Mouse (Mus musculus): ENCODE results near the gene Slc6a11.
A peak's percentile ranks its signal among the peaks of the same experiment; 100 is the strongest.

The Slc6a11 gene

DNA sequence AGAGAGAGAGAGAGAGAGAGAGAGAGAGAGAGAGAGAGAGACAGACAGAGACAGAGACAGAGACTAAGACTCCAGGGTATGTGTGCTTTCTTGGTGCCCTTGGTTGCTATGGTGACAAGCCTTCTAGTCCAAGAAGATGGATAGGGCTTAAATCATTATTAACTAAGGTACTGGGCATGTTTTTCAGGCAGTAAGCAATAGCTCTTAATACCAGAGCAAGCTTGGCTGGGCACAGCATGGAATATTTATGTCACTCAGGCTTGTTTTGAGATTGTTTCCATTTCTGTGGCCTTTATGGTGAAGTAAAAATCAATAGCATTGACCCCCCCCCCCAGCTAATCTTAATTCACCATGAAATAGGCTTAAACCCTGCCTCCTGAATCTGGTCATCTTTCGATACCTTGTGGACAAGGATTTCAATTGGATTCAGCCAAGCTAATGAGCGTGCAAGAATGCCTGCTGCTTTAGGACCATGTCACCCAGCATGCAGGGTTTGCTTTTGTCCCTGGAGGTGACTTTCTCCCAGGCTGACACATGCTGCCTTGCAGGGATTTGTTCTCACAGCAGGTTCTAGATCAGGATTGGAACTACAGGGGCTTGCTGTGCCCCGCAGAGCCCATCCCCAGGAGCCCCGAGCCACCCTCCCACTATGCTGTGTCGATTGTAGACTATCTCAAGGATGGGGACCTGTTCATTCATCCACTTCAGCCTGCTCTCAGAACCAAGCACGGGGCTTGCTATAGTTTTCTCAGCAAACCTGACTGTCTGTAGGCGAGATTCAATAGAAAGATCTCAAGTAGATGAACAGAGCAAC lies 51.5 kb downstream of the Slc6a11 start:
- no peak for DNase-seq

DNA sequence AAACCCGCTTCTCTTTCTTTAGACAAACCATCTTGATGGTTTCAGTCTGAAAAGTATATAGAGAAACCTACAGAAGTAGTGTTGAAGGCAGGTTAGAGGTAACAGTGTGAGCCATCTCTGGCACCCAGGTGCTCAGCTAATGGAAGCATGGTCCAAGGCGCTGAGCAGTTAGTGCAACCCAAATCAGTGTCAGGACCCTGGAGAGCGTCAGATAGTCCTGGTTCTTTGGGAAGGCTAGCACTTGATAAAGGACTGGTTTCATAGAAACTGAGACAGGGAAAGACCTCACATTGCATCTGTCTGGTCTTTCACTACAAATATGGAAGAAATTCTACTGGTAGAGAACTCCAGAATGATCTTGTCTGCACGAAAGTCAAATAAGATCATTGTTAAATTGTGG lies 56.1 kb downstream of the Slc6a11 start:
- DNase-seq: peak; percentile 70 to 75

DNA sequence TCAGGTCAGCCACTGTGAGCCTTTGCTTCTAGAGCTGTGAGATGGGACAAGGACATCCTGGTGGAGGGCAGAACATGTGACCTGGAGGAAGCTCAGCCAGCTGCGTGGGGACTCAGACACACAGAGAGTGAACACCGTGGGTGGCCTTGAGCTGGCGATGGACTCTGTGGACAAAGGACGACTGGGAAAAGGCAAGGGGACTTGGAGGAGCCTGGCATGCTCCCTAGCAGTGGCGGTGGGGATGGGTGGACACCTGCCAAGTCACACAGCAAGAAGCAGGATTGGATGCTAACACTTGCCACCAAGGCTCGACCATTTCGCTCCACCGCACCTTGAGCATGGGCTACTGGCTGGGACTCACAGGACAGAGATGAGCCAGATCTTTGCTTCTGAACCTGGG lies 57.8 kb downstream of the Slc6a11 start:
- DNase-seq: no peak

DNA sequence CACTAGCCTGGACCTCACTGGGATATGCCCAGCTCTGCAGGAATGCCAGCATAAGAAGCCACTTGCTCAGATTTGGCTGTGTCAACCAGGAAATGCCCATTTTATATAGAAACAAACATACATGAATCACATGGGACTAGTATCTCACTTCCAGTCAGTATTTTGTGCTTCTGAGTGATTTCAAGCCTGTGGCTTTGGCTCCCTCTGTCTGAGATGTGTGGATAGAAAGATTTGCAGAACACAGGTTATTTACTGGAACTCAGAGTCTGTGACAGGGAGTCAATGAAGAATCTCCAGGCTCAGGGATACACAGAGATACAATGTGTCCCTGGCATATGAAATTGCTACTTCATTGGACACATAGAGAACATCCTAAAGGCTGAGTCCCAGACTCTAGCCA lies 65.0 kb downstream of the Slc6a11 start:
- no peak for DNase-seq

DNA sequence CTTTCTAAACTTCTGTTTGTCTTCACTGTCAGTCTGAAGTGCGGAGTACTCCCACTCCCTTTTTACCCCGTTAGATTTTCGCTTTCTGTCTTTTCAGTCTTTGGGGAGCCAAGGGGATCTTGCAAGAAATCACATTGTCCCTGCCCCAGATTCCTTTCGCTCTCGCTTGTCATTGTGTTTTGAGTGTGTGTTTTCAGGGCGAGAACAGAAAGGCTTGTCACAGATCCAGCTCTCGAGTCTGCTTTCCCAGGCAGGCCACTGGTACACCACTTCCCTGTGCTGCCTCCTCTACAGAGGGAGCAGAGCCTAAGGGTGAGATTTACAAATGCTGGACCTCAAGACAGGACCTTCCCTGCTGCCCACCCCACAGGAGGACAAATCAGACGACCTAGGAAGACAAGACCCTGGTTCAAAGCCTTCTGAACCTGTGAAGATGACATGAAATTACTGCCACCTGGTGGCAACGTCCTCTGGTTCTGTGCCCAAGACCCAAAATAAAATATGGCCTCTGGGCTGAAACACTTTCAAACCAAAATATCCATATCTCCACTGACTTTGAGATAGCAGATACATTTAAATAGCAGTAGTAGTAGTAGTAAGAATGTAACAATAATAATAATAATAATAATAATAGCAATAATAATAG lies 68.3 kb downstream of the Slc6a11 start:
- peak; percentile 14 to 32 for DNase-seq

DNA sequence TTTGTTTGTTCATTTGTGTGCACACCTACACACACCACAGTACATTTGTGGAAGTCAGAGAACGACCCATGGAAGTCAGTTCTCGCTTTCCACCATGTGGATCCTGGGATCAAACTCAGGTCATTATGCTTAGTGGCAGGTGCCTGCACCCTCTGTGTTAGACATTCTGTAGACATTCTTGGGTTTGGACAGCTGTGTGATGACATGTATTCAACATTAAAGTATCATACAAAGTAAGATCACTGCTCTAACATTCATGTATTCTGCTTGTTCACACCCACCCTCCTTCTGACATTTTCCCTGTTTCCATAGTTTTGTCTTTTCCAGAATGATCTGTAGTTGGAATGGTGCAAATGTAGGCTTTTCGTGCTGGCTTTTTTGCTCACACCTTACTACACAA lies 73.5 kb downstream of the Slc6a11 start:
- no peak for DNase-seq

DNA sequence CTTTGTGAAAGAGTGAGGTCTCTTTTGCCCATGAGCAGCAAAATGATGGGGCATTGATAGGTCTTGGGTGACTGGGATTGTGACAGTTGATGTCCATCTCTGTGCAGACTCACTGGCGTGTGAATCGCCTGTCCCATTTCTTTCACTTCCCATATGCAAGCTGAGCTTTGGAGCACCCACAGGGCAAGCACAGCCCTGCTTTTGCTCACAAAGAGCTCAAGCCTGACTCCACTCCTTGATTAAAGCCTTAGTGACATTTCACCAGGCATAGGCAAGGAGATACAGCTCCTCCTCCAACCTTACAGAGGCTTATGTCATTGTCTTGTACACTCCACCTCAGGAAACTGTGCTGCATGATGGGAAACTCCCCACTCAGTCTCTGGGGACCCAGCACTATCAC lies 77.3 kb downstream of the Slc6a11 start:
- no peak for DNase-seq

DNA sequence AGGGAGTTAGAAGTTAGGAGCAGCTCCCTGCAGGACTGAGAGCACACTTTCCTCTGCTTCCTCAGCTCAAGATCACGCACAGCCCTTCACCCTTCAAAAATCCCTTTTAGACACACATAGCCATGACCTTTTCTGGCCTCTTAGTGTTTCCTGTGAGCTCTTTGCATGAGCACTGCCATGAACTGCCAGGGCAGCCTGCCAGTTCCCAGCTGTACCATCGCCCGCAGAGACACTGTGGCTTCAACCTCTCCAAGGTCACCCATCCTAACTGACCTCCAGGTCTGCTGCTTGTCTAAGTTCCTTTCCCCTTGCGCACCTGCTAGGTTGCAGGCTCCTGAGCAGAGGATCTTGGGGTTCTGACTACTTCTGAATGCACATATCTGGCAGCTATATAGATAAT lies 83.4 kb downstream of the Slc6a11 start:
- no peak for DNase-seq

DNA sequence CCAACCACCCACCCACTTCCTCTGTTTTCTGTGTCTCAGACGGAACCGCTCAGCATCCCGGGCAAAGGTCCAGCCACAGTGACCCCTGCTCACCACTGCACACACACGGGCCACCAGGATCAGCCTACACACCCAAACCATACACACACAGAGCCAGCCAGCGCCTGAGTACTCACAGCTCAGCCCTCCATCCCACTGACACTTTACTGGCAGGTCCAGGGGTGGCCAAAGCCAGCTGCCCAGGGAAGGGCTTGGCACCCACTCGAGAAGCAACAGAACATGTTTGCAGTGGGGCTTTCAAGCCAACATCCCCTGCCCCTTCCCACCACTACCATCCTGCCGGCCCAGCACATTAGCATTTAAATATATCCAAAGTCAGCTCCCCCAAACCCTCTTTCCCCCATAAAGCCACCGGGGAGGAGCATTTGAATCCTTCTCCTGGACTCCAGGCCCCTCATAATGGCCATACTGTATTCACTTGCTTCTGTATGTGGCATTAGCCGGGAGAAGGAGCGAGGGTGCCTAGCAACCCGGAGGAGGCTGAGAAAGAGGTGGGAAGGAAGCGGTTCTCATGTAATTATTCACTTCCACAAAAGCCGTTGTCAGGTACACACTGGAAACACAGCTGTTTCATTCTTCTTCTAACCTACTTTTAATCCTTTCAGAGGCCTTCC lies 85.8 kb downstream of the Slc6a11 start:
- no peak for DNase-seq

DNA sequence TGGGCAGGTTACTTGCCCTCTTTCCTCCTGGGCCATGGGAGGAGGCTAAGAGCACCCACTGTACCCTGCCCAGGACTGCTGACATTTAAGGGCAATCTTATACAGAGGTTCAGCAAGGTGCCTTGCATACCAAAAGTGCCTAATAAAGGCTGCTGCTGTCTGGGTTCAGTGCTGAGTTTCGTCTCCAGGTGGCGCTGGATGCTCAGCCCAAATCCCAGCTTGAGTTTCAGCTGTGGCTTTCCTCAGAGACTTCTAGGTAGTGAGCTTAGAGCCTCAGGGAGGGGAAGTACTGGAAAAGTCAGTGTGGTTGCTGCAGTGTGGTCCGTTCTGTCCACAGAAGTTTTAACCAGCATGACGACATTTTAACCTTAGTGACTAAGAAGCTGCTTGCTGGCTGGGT lies 93.4 kb downstream of the Slc6a11 start:
- peak; percentile 29 to 34 for DNase-seq

DNA sequence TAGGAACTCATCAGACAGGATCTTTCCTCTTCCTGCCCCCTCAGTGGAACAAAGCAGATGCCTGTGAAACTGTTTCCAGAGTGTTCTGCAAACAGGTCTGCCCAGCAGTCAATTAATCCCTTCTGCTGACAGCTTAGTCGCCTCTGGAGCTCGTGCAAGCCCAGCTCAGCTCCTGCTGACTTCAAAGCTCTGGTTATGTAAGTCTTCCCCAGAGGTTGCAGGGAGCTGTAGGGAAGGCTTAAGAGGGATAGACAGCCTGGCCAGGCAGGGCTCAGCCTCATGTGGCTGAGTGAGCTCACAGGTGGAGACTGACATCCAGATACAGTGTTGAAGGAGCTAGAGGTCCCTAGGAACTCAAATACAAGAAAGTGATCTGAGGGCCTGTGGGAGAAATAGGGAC lies 96.3 kb downstream of the Slc6a11 start:
- DNase-seq: no peak

DNA sequence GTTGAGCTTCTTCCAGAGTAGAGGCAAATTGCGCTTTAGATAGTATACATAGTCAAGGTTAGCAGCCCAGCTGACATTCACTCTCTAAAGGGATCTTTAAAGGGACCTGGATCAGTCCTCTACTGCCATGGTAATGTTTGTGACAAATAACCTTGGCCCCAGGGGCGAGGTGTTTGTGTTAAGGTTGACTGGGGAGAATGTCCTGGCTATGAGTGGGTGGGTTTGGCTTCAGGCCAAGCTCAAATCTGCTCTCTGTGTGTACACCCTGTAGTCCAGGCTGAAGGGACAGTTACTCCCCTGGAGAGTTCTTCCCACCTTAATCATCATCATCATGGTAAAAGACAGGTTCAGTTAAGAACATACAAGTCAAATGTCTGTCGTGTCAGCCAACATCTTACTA lies 97.2 kb downstream of the Slc6a11 start:
- DNase-seq: peak in 1 of 2 experiments; percentile 14

DNA sequence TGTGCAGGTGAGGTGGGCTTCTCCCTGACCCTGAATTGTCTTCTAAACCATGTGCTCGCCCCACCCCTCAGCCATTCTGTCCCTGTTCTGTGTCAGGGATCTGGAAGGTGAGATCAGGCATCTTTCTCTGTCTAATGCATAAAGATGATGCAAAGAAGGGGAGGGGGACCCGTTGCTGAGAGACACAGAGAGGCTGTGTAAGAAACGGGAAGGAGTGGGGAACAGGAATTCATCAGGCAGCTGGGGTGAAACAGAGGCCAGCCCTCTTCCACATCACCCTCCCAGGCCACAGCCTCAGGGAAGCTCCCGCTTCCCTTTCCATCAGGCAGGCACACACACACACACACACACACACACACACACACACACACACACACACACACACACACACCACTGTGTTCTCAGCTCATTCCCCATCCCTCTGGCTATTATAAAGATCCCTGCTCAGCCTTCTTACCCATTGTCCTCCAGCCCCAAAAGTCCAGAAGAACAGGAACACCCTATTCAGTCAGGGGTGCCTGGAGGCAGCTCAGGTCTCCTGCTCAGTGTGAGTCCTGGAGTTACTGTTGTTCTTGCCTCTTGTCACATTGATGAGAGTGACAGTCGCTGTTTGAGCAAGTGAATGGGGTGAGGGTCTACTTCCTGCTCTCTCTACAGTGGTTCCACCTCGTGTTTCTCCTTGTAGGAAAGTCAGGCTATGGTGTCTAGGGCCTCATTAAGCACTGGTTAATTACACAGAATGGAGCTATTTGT lies 108.0 kb downstream of the Slc6a11 start:
- no peak for DNase-seq

DNA sequence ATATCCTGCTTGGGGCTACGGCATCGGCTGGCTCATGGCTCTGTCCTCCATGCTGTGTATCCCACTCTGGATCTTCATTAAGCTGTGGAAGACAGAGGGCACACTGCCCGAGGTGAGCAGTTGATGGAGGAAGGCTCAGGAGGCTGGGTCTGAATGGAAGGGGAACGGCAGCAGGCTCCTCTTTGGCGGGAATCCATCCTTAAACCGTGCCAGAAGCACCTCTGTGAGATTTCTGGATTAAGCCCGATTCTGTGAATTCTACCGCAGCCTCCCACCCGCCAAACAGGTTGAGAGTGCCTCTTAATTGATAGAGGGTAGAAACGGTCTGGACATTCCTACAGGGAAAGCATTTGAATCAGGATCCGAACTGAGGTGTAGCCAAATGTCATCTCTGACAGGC lies 114.6 kb downstream of the Slc6a11 start:
- DNase-seq: no peak

DNA sequence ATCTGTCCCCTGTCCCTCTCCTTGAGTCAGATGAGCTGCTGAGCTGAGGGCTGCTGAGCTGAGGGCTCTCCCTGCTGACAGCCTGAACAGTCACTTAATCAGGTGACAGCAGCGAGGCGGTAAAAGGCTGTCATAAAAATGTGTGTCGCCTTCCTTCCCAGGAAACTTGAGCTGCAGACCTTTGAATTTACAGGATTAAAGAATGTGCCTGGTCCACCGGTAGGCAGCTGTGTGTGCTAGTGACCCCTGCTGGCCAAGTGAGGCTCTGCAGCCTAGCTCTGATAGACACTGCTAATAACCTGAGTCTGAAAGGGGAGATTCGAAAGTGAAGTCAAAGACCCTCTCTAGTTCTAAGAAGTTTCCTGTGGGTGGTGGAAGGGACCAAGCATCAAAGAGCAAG lies 119.3 kb downstream of the Slc6a11 start:
- peak; percentile 84 to 85 for DNase-seq

DNA sequence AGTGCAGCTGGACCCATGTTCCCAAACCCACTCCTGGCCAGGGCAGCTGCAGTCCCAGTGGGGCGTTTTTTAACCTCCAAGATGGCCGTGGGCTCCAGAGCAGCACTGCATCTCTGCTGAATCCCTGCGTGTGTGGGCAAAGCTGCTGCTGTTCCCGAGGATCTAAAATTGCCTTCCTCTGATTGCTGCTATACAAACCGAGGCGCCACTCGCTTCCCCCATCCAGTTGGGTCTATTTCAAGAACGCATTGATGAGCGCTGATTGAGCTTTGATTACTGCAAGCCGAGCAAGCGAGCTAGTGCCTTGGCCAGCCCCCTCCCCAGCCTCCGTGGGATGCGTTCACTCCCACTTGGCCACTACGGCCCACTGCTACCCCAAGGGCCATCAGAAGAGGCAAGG lies 123.9 kb downstream of the Slc6a11 start:
- no peak for DNase-seq

DNA sequence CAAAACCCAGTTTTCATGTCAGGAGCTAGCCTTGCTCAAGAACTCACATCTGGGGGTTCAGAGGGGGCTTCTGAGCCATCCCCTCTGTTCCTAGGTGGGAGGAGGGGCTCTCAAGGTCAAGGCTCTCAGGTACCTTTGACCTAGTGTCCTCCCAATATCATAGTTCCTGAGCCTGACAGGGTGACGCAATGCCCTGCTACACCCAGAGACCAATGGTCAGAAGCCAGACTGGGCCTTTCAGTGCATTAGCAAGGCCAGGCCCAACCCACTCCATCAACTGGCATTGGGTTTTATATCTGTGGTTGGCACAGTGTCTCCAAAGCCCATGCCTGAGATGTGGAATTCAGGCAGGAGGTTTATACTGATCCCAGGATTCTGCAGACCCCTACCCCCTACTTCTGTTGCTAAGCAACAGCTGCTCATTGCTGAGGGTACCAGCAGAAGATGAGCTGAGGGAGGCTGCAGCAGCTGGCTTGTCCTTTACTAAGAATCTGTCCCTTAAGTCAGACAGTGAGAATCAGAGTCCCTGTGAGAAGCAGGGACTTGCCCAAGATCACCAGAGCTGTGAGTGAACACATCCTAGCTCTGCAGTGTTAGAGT lies 126.8 kb downstream of the Slc6a11 start:
- no peak for DNase-seq

DNA sequence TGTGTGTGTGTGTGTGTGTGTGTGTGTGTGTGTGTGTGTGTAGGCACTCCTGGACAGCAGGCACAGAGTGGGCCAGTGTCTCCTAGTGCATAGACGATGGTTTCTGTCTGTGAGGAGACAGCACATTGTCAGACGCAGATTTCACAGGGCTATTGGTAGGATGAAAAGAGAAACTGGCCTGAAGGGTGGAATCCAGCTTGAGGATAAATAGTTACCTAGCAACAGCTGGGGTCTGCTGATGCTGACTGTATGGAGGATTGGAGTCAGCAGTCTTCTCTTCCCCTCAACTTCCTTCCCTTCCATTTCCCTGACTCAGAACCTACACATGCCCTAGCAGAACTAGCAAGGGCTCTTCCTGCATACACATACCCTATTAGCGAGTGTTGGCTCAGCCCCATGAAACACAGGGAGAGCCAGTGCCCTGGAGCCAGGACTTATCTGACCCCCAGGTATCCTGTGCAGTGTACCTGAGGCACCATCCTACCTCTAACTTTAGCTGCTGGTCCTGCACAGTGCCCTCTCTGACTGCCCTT lies 127.7 kb downstream of the Slc6a11 start:
- DNase-seq: no peak

DNA sequence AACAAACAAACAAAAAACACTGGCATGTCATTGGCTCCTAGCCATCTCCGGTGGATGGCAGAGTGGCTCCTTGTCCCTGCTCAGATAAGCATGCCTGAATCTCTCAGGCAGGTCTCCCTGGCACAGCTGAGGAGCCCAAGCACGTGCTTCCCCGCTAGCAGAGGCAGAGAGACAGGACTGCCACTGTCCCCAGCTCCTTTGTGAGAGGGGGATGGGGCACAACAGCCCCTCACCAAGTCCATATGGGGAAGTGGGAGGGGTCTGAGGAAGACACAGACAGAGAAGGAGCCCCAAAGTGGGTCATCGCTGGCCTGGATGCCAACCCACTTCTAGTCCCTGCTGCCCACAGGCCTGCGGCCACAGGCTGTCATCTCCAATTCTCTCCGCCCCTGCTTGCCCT lies 130.6 kb downstream of the Slc6a11 start:
- DNase-seq: no peak

DNA sequence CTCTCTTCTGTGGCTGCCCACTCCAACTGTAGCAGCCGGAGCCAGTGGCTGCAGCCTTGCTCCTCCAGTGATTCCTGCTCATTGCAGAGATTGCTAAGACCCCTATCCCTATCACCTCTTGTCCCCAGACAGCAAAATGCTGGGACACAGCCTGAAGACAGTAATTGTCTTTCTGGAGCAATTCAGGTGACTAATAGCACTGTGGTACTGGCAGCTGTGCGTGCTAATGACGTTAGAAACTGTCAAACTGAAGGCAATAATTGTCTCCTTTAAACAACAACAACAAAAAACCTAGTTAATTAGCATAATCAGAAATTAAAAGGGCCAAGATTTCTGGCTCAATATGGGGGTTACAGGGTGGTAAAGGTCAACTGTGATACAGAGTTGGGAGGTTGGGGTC lies 133.0 kb downstream of the Slc6a11 start:
- DNase-seq: no peak

DNA sequence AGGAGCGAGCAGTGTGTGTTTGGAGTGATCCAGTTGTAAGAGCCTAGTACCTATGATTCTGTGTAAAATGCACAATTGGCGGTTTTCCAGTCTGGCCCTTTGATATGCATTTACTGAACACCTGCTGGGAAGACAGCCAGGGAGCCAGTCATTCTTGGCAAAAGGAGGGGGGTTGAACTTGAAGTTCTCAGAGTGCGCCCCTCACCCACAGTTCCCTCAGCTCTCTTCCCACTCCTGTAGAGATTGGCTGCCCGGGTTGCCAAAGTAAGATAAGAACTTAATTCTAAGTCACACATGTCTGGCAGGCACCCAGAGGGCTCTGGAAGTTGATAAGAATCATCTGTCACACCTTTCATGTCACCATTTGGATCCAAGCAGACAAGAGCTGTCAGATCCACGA lies 133.4 kb downstream of the Slc6a11 start:
- peak; percentile 9 to 17 for DNase-seq

DNA sequence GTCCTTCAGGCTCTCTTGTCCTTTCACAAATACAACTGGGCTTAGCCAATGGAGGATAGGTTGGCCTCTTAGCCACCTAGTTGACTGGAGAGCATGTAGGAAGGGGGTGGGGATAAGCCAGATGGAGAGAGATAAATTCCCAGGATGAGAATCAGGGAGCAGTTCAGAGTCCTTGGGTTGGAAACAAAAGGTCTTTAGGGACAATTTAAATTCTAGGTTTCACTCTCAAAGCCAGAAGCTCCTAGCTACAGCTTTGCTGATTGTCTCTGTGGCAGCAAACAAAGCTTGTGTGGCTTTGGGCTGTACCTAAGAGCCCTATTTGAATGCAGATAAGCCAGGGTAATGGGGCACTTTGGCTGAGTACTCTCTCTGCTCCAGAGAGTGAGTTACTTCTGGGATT lies 135.2 kb downstream of the Slc6a11 start:
- DNase-seq: no peak

DNA sequence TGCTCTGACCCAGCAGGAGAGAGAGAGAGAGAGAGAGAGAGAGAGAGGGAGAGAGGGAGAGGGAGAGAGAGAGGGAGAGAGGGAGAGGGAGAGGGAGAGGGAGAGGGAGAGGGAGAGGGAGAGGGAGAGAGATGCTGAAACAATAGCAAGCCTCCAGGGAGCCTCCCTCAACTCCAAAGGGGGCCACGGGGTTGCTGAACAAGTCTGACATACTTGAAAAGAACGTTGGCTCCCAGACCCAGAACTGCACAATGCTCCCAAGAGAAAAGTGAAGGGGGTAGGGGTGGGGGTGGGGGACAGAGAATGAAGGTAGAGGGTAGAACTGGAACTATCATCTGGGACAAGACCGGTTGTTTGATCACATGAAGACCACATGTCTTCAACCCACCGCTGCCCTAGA lies 136.9 kb downstream of the Slc6a11 start:
- DNase-seq: no peak

Measured in kidney, postnatal 4 days (tissue).